Mouse (Mus musculus): ENCODE measurements around the gene Kcnj15. TPM values are rescaled to one million over a fixed set of nuclear protein-coding genes. Genes with fewer than 3 reads are reported as not detected.

Gene Kcnj15
- polyA plus RNA-seq, 1 experiment from 2014 or later, result 2.4 TPM

DNA sequence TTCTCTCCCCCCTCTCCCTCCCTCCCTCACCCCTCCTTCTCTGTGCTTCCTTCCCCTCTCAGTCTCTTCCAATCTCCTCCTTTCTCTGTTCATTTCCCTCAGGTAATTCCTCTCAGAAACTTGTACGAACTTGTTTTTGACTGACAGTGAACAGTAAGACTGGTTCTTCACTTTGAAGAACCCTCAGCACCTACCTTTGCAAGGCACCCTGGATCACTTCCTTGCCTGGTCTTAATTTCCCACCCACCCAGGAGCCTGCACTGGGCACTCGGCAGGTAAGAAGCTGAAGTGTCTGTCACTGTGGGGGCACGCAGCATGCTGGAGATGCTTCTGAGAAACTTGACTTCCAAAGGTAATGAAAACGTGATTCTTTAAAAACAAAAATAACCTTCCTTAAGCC lies 742 bp downstream of the Kcnj15 start:
- H3K27me3 ChIP-seq, result peaks cover 8% of the 10 kb centered on the region; the same call in 1 of the 2 replicates
- H3K9ac ChIP-seq, result no peak overlapping the region
- ATAC-seq (replicated peaks; ENCODE audit: low FRiP score), result no peak
- 0 out of 2 replicates have a peak overlapping the region, but pooled peaks have one; percentile 4 for H3K4me2 ChIP-seq
- no peaks in the 10 kb centered on the region for H3K36me3 ChIP-seq
- H3K4me1 ChIP-seq, result peaks cover 17% of the 10 kb centered on the region
- WGBS, result 28% methylated on average over 4 of the region's 4 CpGs
- no peaks in the 10 kb centered on the region for H3K9me3 ChIP-seq (replicated peaks)
- H3K27ac ChIP-seq, result no peak overlapping the region
- no peak overlapping the region for H3K4me3 ChIP-seq (replicated peaks)

DNA sequence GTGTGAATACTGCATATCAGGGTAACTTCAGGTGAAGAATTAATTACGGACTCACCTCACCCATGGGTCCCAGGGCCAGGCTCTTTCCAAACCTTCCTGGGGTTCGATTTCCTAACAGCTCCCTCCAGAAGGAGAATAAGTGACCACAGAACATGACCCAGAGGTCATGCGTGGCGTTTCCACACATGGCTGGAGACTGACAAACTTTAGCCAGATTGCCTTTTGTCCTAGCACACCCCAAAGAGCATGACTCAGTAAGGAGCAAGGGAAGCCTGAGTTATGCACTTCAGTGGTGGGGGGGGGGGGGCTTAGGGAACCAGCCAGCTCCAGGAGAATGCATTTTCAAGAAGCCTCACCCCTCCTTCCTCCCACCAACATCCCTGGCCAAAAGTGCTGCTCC lies 2.1 kb downstream of the Kcnj15 start:
- peak; percentile 55; the same call in 1 of the 2 replicates for ATAC-seq (replicated peaks; ENCODE audit: low FRiP score)

DNA sequence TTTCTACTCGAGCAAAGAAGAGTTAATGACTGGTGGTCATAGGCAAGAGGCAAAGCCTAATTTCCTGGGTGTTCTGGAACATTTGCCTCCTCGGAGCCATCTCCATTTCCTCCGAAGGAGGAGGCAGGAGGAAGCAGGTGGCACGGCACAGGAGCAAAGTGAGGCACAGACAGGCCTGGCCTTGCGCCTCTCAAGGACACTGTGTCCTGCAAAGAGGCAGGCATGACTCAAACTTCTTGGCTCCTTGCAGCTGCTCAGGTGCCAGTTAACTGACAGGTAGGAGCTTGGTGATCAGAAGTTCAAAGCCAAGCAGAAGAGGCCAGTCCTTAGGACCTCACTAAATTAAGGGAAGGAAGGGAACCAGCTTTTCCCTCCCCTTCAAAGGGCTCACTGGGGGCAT lies 3.3 kb downstream of the Kcnj15 start:
- no peak overlapping the region for H3K27ac ChIP-seq
- no peak overlapping the region for H3K4me2 ChIP-seq
- WGBS, result 43% methylated on average over 5 of the region's 5 CpGs
- H3K9me3 ChIP-seq (replicated peaks), result no peaks in the 10 kb centered on the region
- H3K36me3 ChIP-seq, result no peaks in the 10 kb centered on the region
- H3K4me3 ChIP-seq (replicated peaks), result no peak overlapping the region
- H3K4me1 ChIP-seq, result peaks cover 22% of the 10 kb centered on the region
- ATAC-seq (replicated peaks; ENCODE audit: low FRiP score), result no peak
- H3K9ac ChIP-seq, result no peak overlapping the region
- H3K27me3 ChIP-seq, result peaks cover 8% of the 10 kb centered on the region; the same call in 1 of the 2 replicates

More for the DNA sequence above, 2.1 kb downstream of the Kcnj15 start:
- Histone ChIP-seq H3K36me3 (no peaks in the 10 kb centered on the region), H3K9ac (no peak overlapping the region), H3K4me2 (no peak overlapping the region), H3K27ac (no peak overlapping the region), H3K27me3 (peaks cover 8% of the 10 kb centered on the region; the same call in 1 of the 2 replicates), H3K4me3 (replicated peaks) (no peak overlapping the region), H3K9me3 (replicated peaks) (no peaks in the 10 kb centered on the region), H3K4me1 (peaks cover 21% of the 10 kb centered on the region)
- WGBS, result 21% methylated on average over 4 of the region's 4 CpGs

DNA sequence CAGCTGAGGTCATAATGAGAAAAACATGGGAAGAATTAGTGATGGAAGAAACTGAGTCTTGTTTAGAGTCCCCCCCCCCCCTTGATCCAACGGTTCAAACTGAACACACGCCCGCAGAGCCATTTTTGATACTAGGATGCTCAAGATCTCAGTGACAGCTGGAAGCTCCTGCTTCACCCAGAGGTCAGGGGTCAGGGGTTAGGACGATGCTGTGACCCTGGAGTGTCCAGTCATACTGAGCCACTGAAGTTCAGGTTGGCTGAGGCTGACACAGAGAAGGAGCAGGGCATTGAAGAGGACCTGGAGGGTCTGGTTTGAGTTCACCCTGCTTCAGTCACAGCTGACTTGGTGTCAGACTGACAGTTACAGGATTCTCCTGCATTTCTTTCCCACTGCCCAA lies 4.4 kb downstream of the Kcnj15 start:
- Histone ChIP-seq H3K27me3 (peaks cover 8% of the 10 kb centered on the region; the same call in 1 of the 2 replicates), H3K9ac (no peak overlapping the region), H3K4me3 (replicated peaks) (no peak overlapping the region), H3K4me1 (peaks cover 22% of the 10 kb centered on the region), H3K4me2 (no peak overlapping the region), H3K36me3 (no peaks in the 10 kb centered on the region), H3K9me3 (replicated peaks) (no peaks in the 10 kb centered on the region), H3K27ac (no peak overlapping the region)
- no peak for ATAC-seq (replicated peaks; ENCODE audit: low FRiP score)
- 80% methylated on average over 4 of the region's 4 CpGs for WGBS

DNA sequence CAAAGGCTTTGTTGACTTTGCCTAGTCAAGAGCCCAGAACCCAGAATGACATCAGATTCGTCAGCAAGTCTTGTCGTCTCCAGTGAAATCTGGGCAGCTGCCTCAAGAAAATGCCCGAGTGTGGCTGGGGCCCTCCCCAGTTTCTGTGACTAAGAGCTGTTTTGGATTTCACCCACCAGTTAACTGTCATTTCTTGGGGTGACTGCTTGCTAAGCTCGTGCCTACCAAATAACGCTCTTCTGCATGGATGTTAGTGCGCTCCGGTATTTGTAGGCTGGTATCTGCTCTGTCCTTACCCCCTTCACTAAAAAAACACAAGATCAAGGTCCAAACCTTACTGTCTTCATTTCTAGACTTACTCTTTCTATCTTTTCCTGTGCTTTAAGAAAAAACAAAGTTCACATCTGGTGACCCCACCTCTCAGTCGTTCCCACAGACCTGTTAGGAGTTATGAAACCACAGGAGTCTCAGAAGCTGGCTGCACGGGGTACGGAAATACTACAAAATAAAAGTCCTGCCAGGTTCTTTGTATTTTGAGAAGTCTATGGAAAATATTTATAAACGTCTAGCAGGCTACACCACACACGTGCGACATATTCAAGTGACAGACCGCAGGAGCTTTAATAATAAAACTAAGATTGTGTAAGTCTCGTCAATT lies 5.5 kb downstream of the Kcnj15 start:
- 81% methylated on average over 15 of the region's 15 CpGs for WGBS
- Histone ChIP-seq H3K36me3 (no peaks in the 10 kb centered on the region), H3K4me1 (peaks cover 22% of the 10 kb centered on the region), H3K9ac (no peak overlapping the region), H3K4me2 (no peak overlapping the region), H3K27me3 (peaks cover 8% of the 10 kb centered on the region; the same call in 1 of the 2 replicates), H3K9me3 (replicated peaks) (no peaks in the 10 kb centered on the region), H3K4me3 (replicated peaks) (no peak overlapping the region), H3K27ac (no peak overlapping the region)
- no peak for ATAC-seq (replicated peaks; ENCODE audit: low FRiP score)

DNA sequence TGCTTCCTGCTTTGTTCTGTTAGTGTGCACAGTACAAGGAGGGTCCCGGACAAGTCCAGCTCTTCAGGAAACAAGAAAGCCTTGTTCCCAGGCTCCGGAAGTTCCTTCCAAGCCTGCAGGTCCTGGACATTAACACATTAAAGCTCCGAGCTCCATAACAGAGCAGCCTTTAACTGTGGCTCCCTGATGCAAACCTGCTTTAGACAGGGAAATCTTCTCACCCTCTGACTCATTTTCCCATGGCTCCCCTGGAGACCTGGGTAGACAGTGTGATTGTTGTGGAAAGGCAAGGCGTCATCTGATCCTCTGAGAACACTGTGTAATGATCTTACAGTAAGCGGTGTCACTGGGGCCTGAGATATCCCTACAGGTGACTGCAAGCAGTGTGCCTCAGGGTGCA lies 7.0 kb downstream of the Kcnj15 start:
- WGBS, result 56% methylated on average over 5 of the region's 5 CpGs
- Histone ChIP-seq H3K4me1 (peaks cover 13% of the 10 kb centered on the region), H3K27ac (no peak overlapping the region), H3K27me3 (no peaks in the 10 kb centered on the region), H3K36me3 (no peaks in the 10 kb centered on the region), H3K4me3 (replicated peaks) (no peak overlapping the region), H3K9ac (no peak overlapping the region), H3K9me3 (replicated peaks) (no peaks in the 10 kb centered on the region), H3K4me2 (no peak overlapping the region)
- ATAC-seq (replicated peaks; ENCODE audit: low FRiP score), result no peak

DNA sequence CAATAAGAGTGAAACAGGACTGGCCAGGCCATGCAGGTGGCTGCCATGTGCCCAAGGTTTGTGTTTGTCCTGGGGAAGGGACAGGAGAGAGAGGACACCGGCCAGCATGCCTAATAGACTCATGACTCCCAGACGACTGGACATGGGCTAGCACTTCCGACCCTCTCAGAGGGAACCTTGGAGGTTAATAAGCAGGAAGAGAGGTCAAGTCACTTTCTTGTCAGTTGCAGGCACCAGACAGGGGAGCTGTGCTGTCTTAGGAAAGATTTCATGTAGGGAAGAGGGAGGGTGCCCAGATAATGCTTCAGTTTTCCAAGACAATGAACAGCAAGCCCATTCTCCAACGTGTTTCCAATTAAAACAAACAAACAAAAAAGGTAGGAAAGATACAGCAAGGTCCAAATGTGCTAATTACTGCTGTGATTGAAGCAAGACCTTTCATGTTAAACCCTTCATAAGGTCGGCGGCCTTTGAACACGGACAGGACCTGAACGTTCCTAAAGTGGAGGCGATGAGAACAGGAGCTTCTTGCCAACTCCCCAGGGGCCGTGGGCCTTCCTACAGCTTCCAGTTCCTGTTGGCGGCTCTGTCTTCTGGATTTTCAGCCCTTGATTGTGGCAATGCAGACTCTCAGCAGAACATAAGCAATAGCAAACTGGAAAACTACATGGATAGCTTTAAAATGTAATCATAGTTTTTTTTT lies 10.3 kb downstream of the Kcnj15 start:
- ATAC-seq (replicated peaks; ENCODE audit: low FRiP score), result no peak
- WGBS, result 36% methylated on average over 11 of the region's 11 CpGs
- Histone ChIP-seq H3K9ac (no peak overlapping the region), H3K4me1 (peaks cover 5% of the 10 kb centered on the region), H3K4me2 (no peak overlapping the region), H3K27ac (no peak overlapping the region), H3K36me3 (no peaks in the 10 kb centered on the region), H3K27me3 (no peaks in the 10 kb centered on the region), H3K9me3 (replicated peaks) (0 out of 2 replicates have a peak, but pooled peaks cover 3% of the 10 kb centered on the region), H3K4me3 (replicated peaks) (no peak overlapping the region)

DNA sequence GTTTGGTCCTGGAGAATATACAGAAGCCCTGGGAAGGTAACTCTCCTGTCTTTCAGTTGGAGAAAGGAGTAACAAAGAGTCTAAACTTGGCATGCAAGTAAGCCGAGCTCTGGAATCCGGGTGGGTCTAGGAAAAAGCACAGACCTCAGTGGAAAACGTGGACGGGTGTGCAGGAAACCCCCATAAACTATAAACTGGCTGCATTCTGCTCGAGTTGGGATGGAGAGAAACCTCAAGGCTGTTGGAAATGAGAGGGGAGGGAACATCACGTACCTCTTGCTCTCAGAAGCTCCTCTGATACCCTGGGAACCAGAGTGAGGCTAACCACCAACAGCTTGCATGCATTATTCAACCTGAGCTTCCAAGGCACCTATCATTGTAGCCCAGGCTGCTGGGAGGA lies 12.3 kb downstream of the Kcnj15 start:
- no peaks in the 10 kb centered on the region for H3K36me3 ChIP-seq
- no peaks in the 10 kb centered on the region for H3K27me3 ChIP-seq
- no peak overlapping the region for H3K9ac ChIP-seq
- H3K4me2 ChIP-seq, result no peak overlapping the region
- WGBS, result 64% methylated on average over 6 of the region's 6 CpGs
- H3K27ac ChIP-seq, result no peak overlapping the region
- no peaks in the 10 kb centered on the region; the same call in 1 of the 2 replicates for H3K4me1 ChIP-seq
- no peak overlapping the region for H3K4me3 ChIP-seq (replicated peaks)
- H3K9me3 ChIP-seq (replicated peaks), result 0 out of 2 replicates have a peak, but pooled peaks cover 3% of the 10 kb centered on the region
- ATAC-seq (replicated peaks; ENCODE audit: low FRiP score), result no peak

DNA sequence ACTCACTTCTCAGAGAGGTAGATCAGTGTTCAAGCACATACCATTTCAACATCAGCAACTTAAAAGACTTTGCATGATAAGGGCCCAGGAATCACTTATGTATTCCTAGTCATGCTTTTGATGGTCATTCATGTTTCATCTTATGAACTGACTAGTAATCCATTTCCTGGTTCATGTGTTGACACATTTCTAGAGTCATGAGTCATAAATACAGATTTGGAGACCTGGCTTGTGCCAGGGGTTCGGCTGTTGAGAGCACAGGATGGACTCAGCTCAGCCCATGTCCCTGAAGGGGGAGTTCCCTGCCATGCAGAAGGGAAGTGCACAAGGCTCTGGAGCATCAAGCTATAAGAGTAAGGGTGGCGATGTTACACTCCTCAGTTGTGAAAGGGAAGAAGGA lies 15.7 kb downstream of the Kcnj15 start:
- 78% methylated on average over 2 of the region's 2 CpGs for WGBS
- no peaks in the 10 kb centered on the region for H3K36me3 ChIP-seq
- H3K4me2 ChIP-seq, result no peak overlapping the region
- H3K9me3 ChIP-seq (replicated peaks), result 0 out of 2 replicates have a peak, but pooled peaks cover 3% of the 10 kb centered on the region
- H3K4me3 ChIP-seq (replicated peaks), result no peak overlapping the region
- H3K27ac ChIP-seq, result no peak overlapping the region
- H3K4me1 ChIP-seq, result no peaks in the 10 kb centered on the region
- no peak for ATAC-seq (replicated peaks; ENCODE audit: low FRiP score)
- H3K27me3 ChIP-seq, result no peaks in the 10 kb centered on the region
- H3K9ac ChIP-seq, result no peak overlapping the region

DNA sequence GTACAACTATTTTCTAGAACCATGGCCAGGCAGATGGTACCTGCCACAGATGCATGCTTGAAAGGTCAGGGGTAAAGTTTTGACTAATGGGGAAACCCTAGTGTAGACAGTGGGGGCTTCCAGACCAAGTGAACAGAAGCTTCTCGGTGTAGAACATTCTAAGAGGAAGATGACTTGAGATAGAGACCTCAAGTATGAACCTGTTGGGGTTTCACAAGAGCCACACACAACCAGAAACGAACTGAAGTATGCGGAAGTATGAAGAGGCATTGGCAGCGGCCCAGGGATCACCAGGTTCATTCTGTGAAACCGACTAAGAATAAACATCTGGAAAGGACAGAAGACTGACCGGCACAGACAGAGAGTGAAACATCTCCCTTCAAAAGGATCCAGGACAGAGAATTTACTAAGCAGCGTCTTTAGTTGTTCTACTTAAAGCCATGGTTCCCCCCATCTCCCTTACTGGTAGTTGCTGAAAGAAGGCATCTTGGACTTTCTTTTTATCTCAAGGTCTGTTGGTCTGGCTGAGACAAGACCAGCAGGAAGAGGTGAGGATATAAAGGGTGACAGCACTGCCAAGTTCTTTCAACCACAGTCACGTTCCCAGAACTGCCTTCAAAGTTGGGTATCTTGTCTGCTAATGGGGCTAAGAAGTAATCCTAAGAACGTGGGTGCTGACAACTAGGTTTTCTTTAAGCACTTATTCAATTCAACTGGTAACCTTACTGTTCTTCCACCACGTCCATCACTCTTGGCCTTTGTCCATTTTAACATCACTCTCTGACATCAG lies 18.6 kb downstream of the Kcnj15 start:
- H3K4me2 ChIP-seq, result no peak overlapping the region
- 85% methylated on average over 10 of the region's 10 CpGs for WGBS
- ATAC-seq (replicated peaks; ENCODE audit: low FRiP score), result no peak
- H3K9ac ChIP-seq, result no peak overlapping the region
- no peaks in the 10 kb centered on the region for H3K27me3 ChIP-seq
- H3K4me3 ChIP-seq (replicated peaks), result no peak overlapping the region
- no peaks in the 10 kb centered on the region for H3K36me3 ChIP-seq
- no peak overlapping the region for H3K27ac ChIP-seq
- H3K4me1 ChIP-seq, result no peaks in the 10 kb centered on the region
- H3K9me3 ChIP-seq (replicated peaks), result 0 out of 2 replicates have a peak, but pooled peaks cover 3% of the 10 kb centered on the region

DNA sequence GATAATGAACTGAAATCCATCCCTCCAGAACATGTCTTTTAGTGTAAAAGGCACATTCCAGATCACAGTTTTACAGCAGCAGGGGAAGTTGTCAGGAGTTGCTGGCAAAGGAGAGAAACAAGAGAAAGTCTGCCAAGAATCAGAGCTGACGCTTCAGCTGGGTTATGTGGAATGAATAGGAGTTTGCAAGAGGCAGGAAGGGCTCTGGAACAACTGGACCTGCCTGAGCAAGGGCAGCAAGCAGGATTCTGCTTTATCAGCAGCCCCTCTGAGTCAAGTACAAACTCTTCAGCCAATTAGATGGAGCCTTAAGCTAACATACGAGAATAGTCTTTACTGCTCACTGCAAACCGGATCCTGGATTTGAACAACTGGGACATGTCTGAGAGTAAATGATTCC lies 21.7 kb downstream of the Kcnj15 start:
- H3K4me3 ChIP-seq (replicated peaks), result no peak overlapping the region
- no peaks in the 10 kb centered on the region for H3K9me3 ChIP-seq (replicated peaks)
- no peaks in the 10 kb centered on the region for H3K36me3 ChIP-seq
- H3K27ac ChIP-seq, result no peak overlapping the region
- no peaks in the 10 kb centered on the region for H3K27me3 ChIP-seq
- ATAC-seq (replicated peaks; ENCODE audit: low FRiP score), result no peak
- no peak overlapping the region for H3K9ac ChIP-seq
- H3K4me2 ChIP-seq, result no peak overlapping the region
- 58% methylated on average over 3 of the region's 3 CpGs for WGBS
- no peaks in the 10 kb centered on the region for H3K4me1 ChIP-seq

DNA sequence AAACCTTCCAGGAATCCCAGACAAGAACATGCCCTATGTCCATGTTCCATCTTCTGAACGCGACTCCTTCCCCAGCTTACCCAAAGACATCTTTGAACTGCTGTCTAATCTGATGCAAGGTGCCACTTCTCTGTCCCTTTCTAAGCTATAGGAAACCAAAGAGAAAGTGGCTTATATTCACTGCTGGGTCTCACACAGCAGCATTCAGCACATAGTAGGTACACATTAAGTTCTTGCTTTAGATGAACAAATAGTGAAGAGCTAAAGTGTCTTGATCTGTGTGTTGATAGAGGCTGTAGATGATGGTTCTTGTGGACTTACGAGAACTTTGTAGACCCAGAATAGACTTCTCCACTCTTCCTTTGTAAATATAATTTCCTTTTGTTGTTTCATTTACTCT lies 23.0 kb downstream of the Kcnj15 start:
- Histone ChIP-seq H3K36me3 (no peaks in the 10 kb centered on the region), H3K9me3 (replicated peaks) (no peaks in the 10 kb centered on the region), H3K4me2 (no peak overlapping the region), H3K4me1 (no peaks in the 10 kb centered on the region), H3K27me3 (no peaks in the 10 kb centered on the region), H3K9ac (no peak overlapping the region), H3K4me3 (replicated peaks) (no peak overlapping the region), H3K27ac (no peak overlapping the region)
- WGBS, result 93% methylated on average over 3 of the region's 3 CpGs
- ATAC-seq (replicated peaks; ENCODE audit: low FRiP score), result no peak

Measured in kidney, embryonic 15.5 days (tissue).